Mouse (Mus musculus) cerebellum, postnatal 36 days (tissue): ENCODE results near the gene P2rx7.

Experiments
- DNase-seq, 2 experiments: peaks; one replicate each; pipeline ENCODE4 v3.0.0; 2021 to 2022; ENCODE audit warnings: mixed read lengths in 2 of 2

P2rx7 gene

GRCm38 (mm10) chr5:122695516-122695915, 51.8 kb downstream of the P2rx7 start:
- no peak for DNase-seq

GRCm38 (mm10) chr5:122698041-122698700, 54.5 kb downstream of the P2rx7 start:
- DNase-seq = no peak

- DNase-seq = no peak
Observed at GRCm38 (mm10) chr5:122698701-122699060, 55.0 kb downstream of the P2rx7 start.

GRCm38 (mm10) chr5:122700109-122700836, 56.6 kb downstream of the P2rx7 start:
- DNase-seq = no peak

GRCm38 (mm10) chr5:122700837-122701212, 57.1 kb downstream of the P2rx7 start:
- no peak for DNase-seq

- DNase-seq = no peak
Observed at GRCm38 (mm10) chr5:122702156-122702555, 58.4 kb downstream of the P2rx7 start.

GRCm38 (mm10) chr5:122703574-122703973, 59.9 kb downstream of the P2rx7 start:
- no peak for DNase-seq

GRCm38 (mm10) chr5:122704571-122704970, 60.9 kb downstream of the P2rx7 start:
- no peak for DNase-seq

- DNase-seq = no peak
Observed at GRCm38 (mm10) chr5:122705174-122705573, 61.5 kb downstream of the P2rx7 start.

- DNase-seq = no peak
Observed at GRCm38 (mm10) chr5:122706917-122707275, 63.2 kb downstream of the P2rx7 start.

GRCm38 (mm10) chr5:122707276-122708181, 63.8 kb downstream of the P2rx7 start, which contains the start of gene P2rx4:
Gene P2rx4, plus strand, starts transcription at chr5:122707544.
- peak; percentile 79 to 80 for DNase-seq

- DNase-seq = no peak
Observed at GRCm38 (mm10) chr5:122708819-122709218, 65.1 kb downstream of the P2rx7 start.

GRCm38 (mm10) chr5:122715723-122716122, 72.0 kb downstream of the P2rx7 start:
- no peak for DNase-seq

GRCm38 (mm10) chr5:122716793-122717192, 73.1 kb downstream of the P2rx7 start:
- no peak for DNase-seq

GRCm38 (mm10) chr5:122718400-122718799, 74.7 kb downstream of the P2rx7 start:
- DNase-seq = no peak

GRCm38 (mm10) chr5:122719168-122719567, 75.5 kb downstream of the P2rx7 start:
- DNase-seq = no peak

GRCm38 (mm10) chr5:122725453-122725852, 81.7 kb downstream of the P2rx7 start:
- no peak for DNase-seq

- DNase-seq = peak; percentile 70 to 88
Observed at GRCm38 (mm10) chr5:122726068-122726467, 82.4 kb downstream of the P2rx7 start.

- peak in 1 of 2 experiments; percentile 27 for DNase-seq
Observed at GRCm38 (mm10) chr5:122726595-122726994, 82.9 kb downstream of the P2rx7 start.

GRCm38 (mm10) chr5:122727096-122727495, 83.4 kb downstream of the P2rx7 start:
- peak; percentile 35 to 36 for DNase-seq

GRCm38 (mm10) chr5:122730776-122731175, 87.1 kb downstream of the P2rx7 start:
- DNase-seq = no peak

GRCm38 (mm10) chr5:122731321-122731720, 87.6 kb downstream of the P2rx7 start:
- peak; percentile 59 to 62 for DNase-seq

GRCm38 (mm10) chr5:122731991-122732673, 88.4 kb downstream of the P2rx7 start:
- DNase-seq = no peak
